Mouse (Mus musculus) erythroblast, embryonic 14.5 days (primary cell): ENCODE results near the gene Map3k7cl.

Source experiments
- GATA1 ChIP-seq: IDR thresholded peaks from 2 replicates; pipeline ENCODE4 v1.6.1; 2012; ENCODE audit warnings: low read length, inconsistent platforms, mixed read lengths
- TAL1 ChIP-seq: IDR thresholded peaks from 3 replicates; pipeline ENCODE4 v1.6.1; 2012; ENCODE audit warnings: low read length, inconsistent platforms, mixed read lengths

DNA sequence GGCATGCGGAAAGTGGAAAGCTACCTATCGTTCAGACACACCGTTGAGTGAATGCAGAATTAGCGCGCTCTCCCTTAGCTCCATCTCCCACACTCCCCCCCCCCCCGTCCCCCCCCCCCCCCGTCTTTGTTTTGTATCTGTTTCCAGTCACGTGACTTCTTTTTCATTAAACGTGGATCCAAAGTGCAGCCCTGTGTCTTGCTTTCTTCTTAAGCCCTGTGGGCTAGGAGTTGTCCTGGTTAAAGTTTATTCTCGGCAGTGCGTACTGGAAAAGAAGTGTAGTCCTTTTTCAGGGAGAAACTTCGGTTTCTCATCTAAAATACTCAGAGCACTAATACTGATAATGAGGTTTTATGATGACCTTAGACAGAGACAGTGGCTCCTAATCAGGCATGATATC, 42.0 kb downstream of the Map3k7cl start:
- TF ChIP-seq TAL1, result no peak
- TF ChIP-seq GATA1, result no peak
